Mouse (Mus musculus) forebrain, embryonic 15.5 days (tissue): ENCODE results near the gene Rap1gap. TPM values are rescaled to one million over a fixed set of nuclear protein-coding genes. Genes with fewer than 3 reads are reported as not detected.

ENCODE experiments used
- ATAC-seq: fragments of 200-750 bp; cut with Nextera tagmentation; replicated peaks from 2 replicates; pipeline ENCODE4 v1.8.0; 2017; ENCODE audit warnings: mild to moderate bottlenecking, moderate TSS enrichment, moderate library complexity
- H3K27ac ChIP-seq: fragments of 300-500 bp; sonication (generic); replicated peaks from 2 replicates; pipeline ENCODE4 v1.5.1; 2015; ENCODE audit warnings: mild to moderate bottlenecking, inconsistent platforms
- H3K27me3 ChIP-seq: fragments of 300-500 bp; sonication (generic); 2 replicates; pipeline ENCODE4 v1.6.1; 2015; ENCODE audit warnings: inconsistent platforms
- H3K36me3 ChIP-seq: fragments of 300-500 bp; sonication (generic); 2 replicates; pipeline ENCODE4 v1.6.1; 2015; ENCODE audit warnings: mild to moderate bottlenecking, inconsistent platforms
- H3K4me1 ChIP-seq: fragments of 300-500 bp; sonication (generic); 2 replicates; pipeline ENCODE4 v1.6.1; 2015; ENCODE audit warnings: inconsistent platforms
- H3K4me2 ChIP-seq: fragments of 300-500 bp; sonication (generic); replicated peaks from 2 replicates; pipeline ENCODE4 v1.6.1; 2015; ENCODE audit warnings: mild to moderate bottlenecking, inconsistent platforms
- H3K4me3 ChIP-seq: fragments of 300-500 bp; sonication (generic); 2 replicates; pipeline ENCODE4 v1.5.1; 2015; ENCODE audit warnings: mild to moderate bottlenecking, inconsistent platforms
- H3K9ac ChIP-seq: fragments of 300-500 bp; sonication (generic); replicated peaks from 2 replicates; pipeline ENCODE4 v1.6.1; 2015; ENCODE audit warnings: mild to moderate bottlenecking, inconsistent platforms
- H3K9me3 ChIP-seq: fragments of 300-500 bp; sonication (generic); 2 replicates; pipeline ENCODE4 v1.6.1; 2016; ENCODE audit warnings: inconsistent platforms
- WGBS: fragments of 180-500 bp; shearing (Covaris S2); methylation state at CpG from one replicate; pipeline ENCODE4 v1.1.7; 2015; ENCODE audit warnings: mixed read lengths; 5-methylcytosine and 5-hydroxymethylcytosine counted together
- polyA plus RNA-seq: library from polyadenylated mRNA; unstranded; fragments of >200 nt; fragmentation: Nextera tagmentation; extraction: Ambion mirVana; gene quantifications from 2 replicates; pipeline ENCODE4 v1.2.1, GENCODE M21; 2015

The Rap1gap gene
- polyA plus RNA-seq, 1 experiment from 2014 or later: 40.4 TPM

DNA sequence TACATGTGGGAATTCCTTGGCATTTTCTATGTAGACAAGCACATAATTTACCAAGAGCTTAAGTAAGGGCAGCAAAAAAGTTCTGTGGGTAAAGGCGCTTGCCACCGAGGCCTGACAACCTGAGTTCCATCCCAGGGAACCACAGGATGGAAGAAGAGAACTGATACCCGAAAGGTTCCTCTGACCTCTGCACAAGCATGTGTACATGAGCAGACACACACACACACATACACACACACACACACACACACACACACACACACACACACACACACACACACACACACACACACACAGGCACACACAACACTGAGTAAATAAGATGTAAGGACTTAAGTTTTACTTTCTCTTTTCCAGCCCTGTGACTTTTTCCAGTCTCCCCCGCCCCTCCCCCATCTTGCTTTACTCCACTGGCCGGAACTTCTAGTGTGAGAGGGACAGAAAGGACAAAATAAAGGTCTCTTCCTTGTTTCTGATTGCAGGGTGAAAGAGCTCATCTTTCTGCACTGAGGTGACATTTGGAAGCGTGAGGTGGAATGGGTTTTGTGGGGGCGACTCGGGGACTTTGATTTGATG, 99.5 kb downstream of the Rap1gap start:
- Histone ChIP-seq H3K9me3 (no peaks in the 10 kb centered on the region), H3K4me2 (no peak overlapping the region), H3K27me3 (no peaks in the 10 kb centered on the region), H3K36me3 (no peaks in the 10 kb centered on the region), H3K27ac (no peak overlapping the region), H3K4me3 (no peak overlapping the region), H3K9ac (no peak overlapping the region), H3K4me1 (peaks cover 26% of the 10 kb centered on the region)
- ATAC-seq: no peak
- 73% methylated on average over 8 of the region's 8 CpGs for WGBS

DNA sequence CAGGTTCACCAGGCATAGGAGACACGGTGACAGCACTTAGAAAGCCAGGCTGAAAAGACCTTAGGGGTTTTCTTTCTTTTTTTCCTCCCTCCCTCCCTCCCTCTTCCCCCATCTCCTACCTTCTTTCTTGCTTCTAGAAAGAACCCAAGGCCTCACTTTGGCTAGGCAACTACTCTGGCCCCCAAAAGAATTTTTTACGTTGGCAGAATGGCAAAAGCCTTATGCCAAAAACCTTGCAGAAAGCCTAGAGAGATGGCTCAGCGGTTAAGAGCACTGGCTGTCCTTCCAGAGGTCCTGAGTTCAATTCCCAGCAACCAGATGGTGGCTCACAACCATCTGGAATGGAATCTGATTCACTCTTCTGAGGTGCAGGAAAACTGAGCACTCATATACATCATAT, 100.1 kb downstream of the Rap1gap start:
- no peak overlapping the region for H3K9ac ChIP-seq
- H3K9me3 ChIP-seq: no peaks in the 10 kb centered on the region
- no peak overlapping the region for H3K4me2 ChIP-seq
- peak overlapping the region; percentile 90 for H3K27ac ChIP-seq
- no peaks in the 10 kb centered on the region for H3K27me3 ChIP-seq
- H3K4me3 ChIP-seq: no peak overlapping the region
- 36% methylated on average over 3 of the region's 3 CpGs for WGBS
- peaks cover 24% of the 10 kb centered on the region for H3K4me1 ChIP-seq
- H3K36me3 ChIP-seq: no peaks in the 10 kb centered on the region
- ATAC-seq: no peak

- 5% methylated on average over 7 of the region's 7 CpGs for WGBS
- no peaks in the 10 kb centered on the region for H3K27me3 ChIP-seq
- H3K9ac ChIP-seq: peak overlapping the region; percentile 6; the same call in 1 of the 2 replicates
- peak overlapping the region; percentile 90 for H3K27ac ChIP-seq
- peak; percentile 95 for ATAC-seq
- H3K36me3 ChIP-seq: no peaks in the 10 kb centered on the region
- H3K4me1 ChIP-seq: peaks cover 24% of the 10 kb centered on the region
- H3K9me3 ChIP-seq: no peaks in the 10 kb centered on the region
- no peak overlapping the region for H3K4me2 ChIP-seq
- no peak overlapping the region for H3K4me3 ChIP-seq
Measured at GRCm38 (mm10) chr4:137765554-137765971, 101.0 kb downstream of the Rap1gap start.

- H3K27me3 ChIP-seq: no peaks in the 10 kb centered on the region
- no peak overlapping the region for H3K4me2 ChIP-seq
- no peaks in the 10 kb centered on the region for H3K36me3 ChIP-seq
- WGBS: 22% methylated on average over 5 of the region's 5 CpGs
- ATAC-seq: no peak
- peak overlapping the region; percentile 90 for H3K27ac ChIP-seq
- no peaks in the 10 kb centered on the region for H3K9me3 ChIP-seq
- peaks cover 24% of the 10 kb centered on the region for H3K4me1 ChIP-seq
- no peak overlapping the region for H3K4me3 ChIP-seq
- no peak overlapping the region for H3K9ac ChIP-seq
Measured at GRCm38 (mm10) chr4:137766365-137766764, 101.8 kb downstream of the Rap1gap start.

GRCm38 (mm10) chr4:137768381-137768780, 103.9 kb downstream of the Rap1gap start:
- Histone ChIP-seq H3K9ac (no peak overlapping the region), H3K27me3 (no peaks in the 10 kb centered on the region), H3K9me3 (no peaks in the 10 kb centered on the region), H3K4me2 (no peak overlapping the region), H3K4me1 (peaks cover 21% of the 10 kb centered on the region), H3K36me3 (no peaks in the 10 kb centered on the region), H3K4me3 (no peak overlapping the region), H3K27ac (no peak overlapping the region)
- WGBS: 75% methylated on average over 5 of the region's 5 CpGs
- ATAC-seq: no peak

GRCm38 (mm10) chr4:137768831-137769230, 104.3 kb downstream of the Rap1gap start:
- no peak for ATAC-seq
- Histone ChIP-seq H3K4me2 (no peak overlapping the region), H3K9me3 (no peaks in the 10 kb centered on the region), H3K9ac (no peak overlapping the region), H3K27ac (no peak overlapping the region), H3K4me3 (no peak overlapping the region), H3K27me3 (no peaks in the 10 kb centered on the region), H3K36me3 (no peaks in the 10 kb centered on the region), H3K4me1 (peaks cover 23% of the 10 kb centered on the region)
- WGBS: 84% methylated on average over 6 of the region's 6 CpGs

GRCm38 (mm10) chr4:137769635-137770034, 105.1 kb downstream of the Rap1gap start:
- Histone ChIP-seq H3K4me3 (no peak overlapping the region), H3K9ac (no peak overlapping the region), H3K9me3 (no peaks in the 10 kb centered on the region), H3K27me3 (no peaks in the 10 kb centered on the region), H3K27ac (no peak overlapping the region), H3K4me2 (no peak overlapping the region), H3K36me3 (no peaks in the 10 kb centered on the region), H3K4me1 (peaks cover 21% of the 10 kb centered on the region)
- 63% methylated on average over 7 of the region's 7 CpGs for WGBS
- no peak for ATAC-seq

DNA sequence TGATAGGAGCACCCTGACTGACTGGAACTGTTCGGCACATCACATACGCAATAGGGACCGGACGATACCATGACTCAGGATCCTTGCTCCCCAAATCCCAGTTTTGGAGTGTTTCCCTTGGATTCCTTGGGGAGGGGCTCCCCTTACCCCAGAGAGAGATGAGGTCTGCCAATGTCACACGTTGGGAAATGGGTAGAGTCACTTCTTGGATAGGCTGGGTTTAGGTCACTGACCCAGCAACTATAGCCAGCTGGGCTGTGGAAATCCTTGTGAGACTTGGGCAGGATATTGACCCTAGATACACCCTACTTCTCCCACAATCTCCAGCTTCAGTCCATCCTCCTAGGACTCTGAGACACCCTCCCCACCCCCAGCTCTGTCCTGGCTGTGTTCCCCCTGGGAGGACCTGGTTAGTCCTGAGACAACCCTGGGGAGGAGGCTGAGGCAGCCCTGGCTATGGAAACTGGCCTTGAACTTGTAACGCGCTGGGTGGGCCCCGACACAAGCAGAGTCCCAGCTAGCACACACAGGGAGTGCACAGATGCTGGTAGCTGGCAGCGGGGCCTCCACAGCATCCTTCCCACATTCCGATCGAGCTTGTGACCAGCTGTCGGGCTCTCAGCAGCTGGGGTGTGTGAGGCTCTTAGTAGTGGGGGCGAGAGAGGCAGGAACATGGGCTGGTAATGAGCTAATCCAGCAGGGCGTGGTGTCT, 106.5 kb downstream of the Rap1gap start:
- H3K9ac ChIP-seq: no peak overlapping the region
- H3K4me1 ChIP-seq: peaks cover 9% of the 10 kb centered on the region
- no peaks in the 10 kb centered on the region for H3K36me3 ChIP-seq
- WGBS: 84% methylated on average over 14 of the region's 14 CpGs
- no peak for ATAC-seq
- H3K4me2 ChIP-seq: no peak overlapping the region
- H3K4me3 ChIP-seq: no peak overlapping the region
- no peaks in the 10 kb centered on the region for H3K9me3 ChIP-seq
- no peaks in the 10 kb centered on the region for H3K27me3 ChIP-seq
- H3K27ac ChIP-seq: no peak overlapping the region

DNA sequence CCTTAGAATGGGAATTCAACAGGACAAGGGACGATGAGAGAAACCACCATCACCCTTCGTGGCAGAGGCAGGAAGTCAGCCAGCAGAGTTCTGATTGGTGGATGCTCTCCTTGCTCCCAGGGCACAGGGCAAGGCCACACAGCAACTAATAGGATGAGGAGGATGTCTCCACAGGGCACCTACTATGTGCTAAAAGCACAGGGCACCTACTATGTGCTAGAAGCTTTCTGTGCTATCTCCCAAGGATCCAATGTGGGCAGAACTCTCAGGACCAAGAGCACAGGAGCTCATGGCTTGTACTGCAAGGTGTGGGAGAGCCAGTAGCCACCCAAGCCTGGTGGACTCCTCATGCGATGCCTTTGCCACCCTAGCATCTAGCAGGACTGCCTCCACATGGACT, 107.2 kb downstream of the Rap1gap start:
- no peak overlapping the region for H3K4me2 ChIP-seq
- no peak for ATAC-seq
- 82% methylated on average over 3 of the region's 3 CpGs for WGBS
- H3K27ac ChIP-seq: no peak overlapping the region
- no peaks in the 10 kb centered on the region for H3K9me3 ChIP-seq
- H3K4me3 ChIP-seq: no peak overlapping the region
- H3K36me3 ChIP-seq: no peaks in the 10 kb centered on the region
- no peak overlapping the region for H3K9ac ChIP-seq
- no peaks in the 10 kb centered on the region for H3K27me3 ChIP-seq
- 0 out of 2 replicates have a peak, but pooled peaks cover 4% of the 10 kb centered on the region for H3K4me1 ChIP-seq

DNA sequence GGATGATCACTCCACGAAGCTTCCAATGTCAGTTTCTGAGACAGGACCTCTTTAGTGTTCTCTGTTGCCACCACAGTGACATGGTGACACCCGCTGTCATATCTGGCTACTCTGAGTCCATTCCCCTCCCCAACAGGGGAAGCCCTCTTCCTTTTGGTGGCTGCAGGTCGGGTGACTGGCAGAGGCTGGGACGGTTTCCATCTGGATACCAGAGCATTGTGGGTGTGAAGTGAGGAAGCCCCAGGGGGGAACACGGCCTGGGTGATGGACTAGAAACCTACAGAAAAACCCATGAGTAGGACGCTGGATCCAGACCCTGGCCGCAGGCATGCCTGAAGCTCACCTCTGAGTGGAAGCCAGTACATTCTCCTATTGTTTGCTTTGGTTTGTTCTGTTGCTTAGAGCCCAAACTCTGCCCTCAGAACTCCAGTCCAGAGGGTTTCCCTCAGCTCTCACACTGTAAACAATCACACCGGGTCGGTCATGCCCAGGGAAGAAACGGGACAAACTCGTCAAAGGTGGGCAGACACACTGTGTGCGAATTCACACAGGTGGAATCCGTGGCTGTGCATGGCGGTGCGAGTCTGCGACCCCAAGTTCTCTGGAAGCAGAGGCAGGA, 108.0 kb downstream of the Rap1gap start:
- H3K4me1 ChIP-seq: 0 out of 2 replicates have a peak, but pooled peaks cover 4% of the 10 kb centered on the region
- H3K27ac ChIP-seq: no peak overlapping the region
- no peak overlapping the region for H3K4me3 ChIP-seq
- H3K9me3 ChIP-seq: no peaks in the 10 kb centered on the region
- H3K9ac ChIP-seq: no peak overlapping the region
- H3K4me2 ChIP-seq: no peak overlapping the region
- ATAC-seq: no peak
- H3K27me3 ChIP-seq: no peaks in the 10 kb centered on the region
- H3K36me3 ChIP-seq: no peaks in the 10 kb centered on the region
- 90% methylated on average over 16 of the region's 16 CpGs for WGBS

DNA sequence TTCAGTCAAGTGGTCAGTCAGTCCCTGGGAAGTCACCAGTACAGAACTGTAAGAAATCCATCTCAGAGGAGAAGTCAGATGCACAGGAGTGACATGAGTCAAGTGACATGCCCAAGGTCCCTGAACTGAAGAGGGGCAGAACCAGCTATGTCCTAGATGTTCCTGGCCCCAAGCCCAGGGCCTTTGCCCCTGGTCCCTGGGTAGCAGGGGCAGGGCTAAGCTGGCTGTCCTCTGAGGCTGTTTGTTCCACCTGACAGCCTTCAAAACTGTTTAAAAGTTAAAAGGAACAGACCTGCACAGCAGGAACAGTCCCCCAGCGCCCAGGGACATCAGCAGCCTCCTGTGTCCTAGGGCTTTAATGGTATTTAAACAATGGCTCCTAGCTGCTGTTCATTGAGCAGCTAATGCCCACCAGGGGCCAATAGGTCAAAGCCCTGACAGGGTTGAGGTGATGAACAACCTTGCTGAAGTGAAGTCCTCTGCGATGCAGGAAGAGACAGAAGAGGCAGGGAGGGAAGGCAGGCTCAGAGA, 108.9 kb downstream of the Rap1gap start:
- no peak overlapping the region for H3K9ac ChIP-seq
- no peak for ATAC-seq
- H3K4me2 ChIP-seq: no peak overlapping the region
- no peak overlapping the region for H3K4me3 ChIP-seq
- no peaks in the 10 kb centered on the region for H3K9me3 ChIP-seq
- no peaks in the 10 kb centered on the region for H3K27me3 ChIP-seq
- 0 out of 2 replicates have a peak, but pooled peaks cover 4% of the 10 kb centered on the region for H3K4me1 ChIP-seq
- WGBS: 15% methylated on average over 2 of the region's 2 CpGs
- no peak overlapping the region for H3K27ac ChIP-seq
- no peaks in the 10 kb centered on the region for H3K36me3 ChIP-seq

- 55% methylated on average over 5 of the region's 5 CpGs for WGBS
Measured at GRCm38 (mm10) chr4:137774013-137774412, 109.5 kb downstream of the Rap1gap start.

More at GRCm38 (mm10) chr4:137774013-137774412, 109.5 kb downstream of the Rap1gap start:
- H3K4me3 ChIP-seq: no peak overlapping the region
- no peak overlapping the region for H3K27ac ChIP-seq
- no peak overlapping the region for H3K9ac ChIP-seq
- no peaks in the 10 kb centered on the region for H3K9me3 ChIP-seq
- 0 out of 2 replicates have a peak, but pooled peaks cover 4% of the 10 kb centered on the region for H3K4me1 ChIP-seq
- H3K27me3 ChIP-seq: no peaks in the 10 kb centered on the region
- no peaks in the 10 kb centered on the region for H3K36me3 ChIP-seq
- H3K4me2 ChIP-seq: no peak overlapping the region
- no peak for ATAC-seq
